Mouse (Mus musculus) G1E (cell line): ENCODE data around the gene Jag2.

Source experiments
- CTCF ChIP-seq: IDR thresholded peaks from 2 replicates; pipeline ENCODE4 v1.5.1; 2012; ENCODE audit warnings: low read depth, low read length, inconsistent platforms, mixed read lengths
- GATA1 ChIP-seq: IDR thresholded peaks from 2 replicates; pipeline ENCODE4 v1.6.1; 2012; ENCODE audit warnings: borderline replicate concordance, low read length, inconsistent platforms, mixed read lengths
- GATA2 ChIP-seq: IDR thresholded peaks from 2 replicates; pipeline ENCODE4 v1.6.1; 2012; ENCODE audit warnings: low read depth, low read length, inconsistent platforms, borderline replicate concordance
- POLR2AphosphoS5 ChIP-seq: IDR thresholded peaks from 2 replicates; pipeline ENCODE4 v1.6.1; 2012; ENCODE audit warnings: low read depth, low read length, inconsistent platforms; ENCODE audit not compliant: insufficient replicate concordance

DNA sequence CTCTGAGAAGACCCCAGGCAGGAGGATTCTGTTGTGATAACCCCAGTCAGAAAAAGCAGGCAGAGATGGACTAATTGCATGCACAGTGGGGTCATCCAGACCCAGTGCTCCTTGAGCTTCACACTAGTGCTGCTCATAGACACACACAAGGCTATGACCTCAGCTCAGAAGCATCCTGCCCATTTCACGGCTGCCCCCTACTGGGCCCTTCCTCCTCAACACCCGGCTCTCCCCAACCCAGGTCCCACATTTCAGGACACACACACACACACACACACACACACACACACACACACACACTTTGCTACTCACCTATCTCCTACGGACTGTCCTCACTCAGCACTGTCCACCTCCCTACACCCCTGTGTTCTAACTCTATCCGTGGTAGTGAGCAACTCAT is 28.7 kb upstream of the Jag2 start:
- TF ChIP-seq CTCF (0 out of 2 replicates have a peak, but pooled peaks have one; percentile 13), POLR2AphosphoS5 (no peak), GATA1 (no peak), GATA2 (no peak)
